Mouse (Mus musculus) cerebellum, adult 2 months (tissue): Measurements from ENCODE around the gene Tpt1.

Experiments
- CTCF ChIP-seq: fragments of 200-500 bp; IDR thresholded peaks from 2 replicates; pipeline ENCODE4 v1.5.1; 2011; ENCODE audit warnings: low read depth, mild to moderate bottlenecking, control low read depth, low read length, moderate library complexity, borderline replicate concordance; ENCODE audit not compliant: insufficient read depth
- POLR2A ChIP-seq: fragments of 200-500 bp; IDR thresholded peaks from 2 replicates; pipeline ENCODE4 v1.6.1; 2011; ENCODE audit warnings: low read length, control low read depth, borderline replicate concordance; ENCODE audit not compliant: insufficient read depth

- no peak for TF ChIP-seq CTCF
- no peak for TF ChIP-seq POLR2A
Measured at GRCm38 (mm10) chr14:75809931-75810330, 35.0 kb upstream of the Tpt1 start.
